Mouse (Mus musculus): ENCODE data around the gene Lasp1. TPM values are rescaled to one million over a fixed set of nuclear protein-coding genes. Genes with fewer than 3 reads are reported as not detected.
A peak's percentile ranks its signal among the peaks of the same experiment; 100 is the strongest.

Gene Lasp1
- polyA plus RNA-seq, 2 experiments from 2014 or later, result 46.4 to 49.9 TPM

DNA sequence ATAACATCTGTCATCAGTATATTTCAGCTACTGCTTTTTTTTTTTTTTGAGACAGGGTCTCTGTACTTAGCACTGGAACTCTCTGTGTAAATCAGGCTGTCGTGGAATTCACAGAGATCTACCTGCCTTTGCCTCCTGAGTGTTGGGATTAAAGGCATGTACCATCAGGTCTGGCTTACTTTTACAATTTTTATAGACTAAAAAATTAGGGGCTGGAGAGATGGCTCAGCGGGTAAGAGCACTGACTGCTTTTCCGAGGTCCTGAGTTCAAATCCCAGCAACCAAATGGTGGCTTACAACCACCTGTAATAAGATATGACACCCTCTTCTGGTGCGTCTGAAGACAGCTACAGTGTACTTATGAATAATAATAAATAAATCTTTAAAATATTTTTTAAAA, 81.6 kb downstream of the Lasp1 start:
- no peak for ATAC-seq

DNA sequence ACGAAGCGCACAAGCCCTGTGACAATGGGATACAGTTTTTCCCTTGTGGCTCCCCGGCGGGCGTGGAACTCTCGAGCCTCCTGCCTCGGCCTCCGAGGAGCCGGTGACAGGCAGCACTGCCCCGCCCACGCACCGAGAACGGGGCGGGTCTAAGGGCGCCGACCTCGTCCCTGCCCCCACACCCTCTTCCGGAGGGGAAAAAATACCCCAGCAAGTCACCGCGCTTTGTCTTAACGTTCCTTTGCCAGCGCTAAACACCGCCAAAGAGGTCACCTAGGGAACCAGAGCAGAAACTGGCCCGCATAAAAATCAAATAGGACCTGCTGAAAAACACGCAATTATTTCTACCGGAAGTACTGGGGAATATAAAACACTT, 84.7 kb downstream of the Lasp1 start:
- ATAC-seq, result peak; percentile 57

DNA sequence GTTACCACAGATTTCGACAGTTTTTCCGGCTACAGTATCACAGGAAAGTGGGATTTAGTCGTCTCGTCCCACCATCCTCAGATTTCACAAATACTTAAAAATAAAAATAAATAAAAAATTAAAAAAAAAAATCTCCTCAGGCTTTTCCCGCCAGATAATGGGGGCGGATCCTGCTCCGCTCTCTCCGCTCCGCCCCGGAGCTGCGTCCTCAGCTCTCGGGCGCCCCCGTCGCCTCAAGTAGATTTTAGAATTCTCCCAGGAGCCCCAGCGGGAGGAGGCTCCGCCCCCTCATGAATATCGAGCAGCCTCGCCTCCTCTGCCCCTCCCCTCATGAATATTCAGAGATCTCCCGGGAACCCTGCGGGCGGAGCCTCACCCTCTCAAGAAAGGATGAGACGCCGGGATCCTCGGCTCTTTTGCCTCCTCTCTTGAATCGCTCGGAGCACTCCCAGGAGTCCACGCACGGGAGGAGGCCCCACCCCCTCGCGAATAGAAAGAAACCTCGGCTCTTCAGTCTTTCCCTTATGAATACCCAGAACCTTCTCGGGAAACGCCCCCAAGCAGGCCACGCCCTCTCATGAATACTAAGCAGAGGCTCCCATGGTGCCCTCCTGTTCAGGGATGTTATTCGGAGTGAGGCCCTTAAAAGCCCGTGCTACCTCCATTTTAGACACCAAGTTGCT, 85.3 kb downstream of the Lasp1 start, which contains the start of gene Fbxo47:
TSS of gene Fbxo47 (minus strand) at position 237 of the 683 bp plus-strand sequence.
- peak; percentile 91 for ATAC-seq

DNA sequence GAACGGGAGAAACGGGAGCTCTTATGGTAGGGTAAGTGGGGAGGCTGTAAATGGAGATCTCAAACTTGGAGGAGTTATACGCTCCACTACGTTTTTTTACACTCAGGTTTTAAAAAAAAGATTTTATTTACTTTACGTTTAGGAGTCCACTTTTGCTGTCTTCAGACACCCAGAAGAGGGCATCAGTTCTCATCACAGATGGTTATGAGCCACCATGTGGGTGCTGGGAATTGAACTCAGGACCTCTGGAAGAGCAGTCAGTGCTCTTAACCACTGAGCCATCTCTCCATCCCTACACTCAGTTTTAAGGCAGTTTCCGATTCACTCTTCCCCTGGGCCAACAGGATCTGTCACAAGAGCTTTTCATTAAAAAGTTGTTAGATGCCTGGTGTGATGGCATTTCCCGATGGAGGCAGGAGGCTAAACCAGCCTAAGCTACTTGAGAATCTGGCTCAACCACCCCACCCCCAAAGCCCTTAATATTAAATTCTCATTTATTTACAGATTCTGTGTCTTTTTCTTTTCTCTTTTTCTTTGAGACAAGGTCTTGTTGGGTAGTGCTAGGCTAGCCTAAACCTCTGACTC, 85.9 kb downstream of the Lasp1 start:
- ATAC-seq, result no peak

DNA sequence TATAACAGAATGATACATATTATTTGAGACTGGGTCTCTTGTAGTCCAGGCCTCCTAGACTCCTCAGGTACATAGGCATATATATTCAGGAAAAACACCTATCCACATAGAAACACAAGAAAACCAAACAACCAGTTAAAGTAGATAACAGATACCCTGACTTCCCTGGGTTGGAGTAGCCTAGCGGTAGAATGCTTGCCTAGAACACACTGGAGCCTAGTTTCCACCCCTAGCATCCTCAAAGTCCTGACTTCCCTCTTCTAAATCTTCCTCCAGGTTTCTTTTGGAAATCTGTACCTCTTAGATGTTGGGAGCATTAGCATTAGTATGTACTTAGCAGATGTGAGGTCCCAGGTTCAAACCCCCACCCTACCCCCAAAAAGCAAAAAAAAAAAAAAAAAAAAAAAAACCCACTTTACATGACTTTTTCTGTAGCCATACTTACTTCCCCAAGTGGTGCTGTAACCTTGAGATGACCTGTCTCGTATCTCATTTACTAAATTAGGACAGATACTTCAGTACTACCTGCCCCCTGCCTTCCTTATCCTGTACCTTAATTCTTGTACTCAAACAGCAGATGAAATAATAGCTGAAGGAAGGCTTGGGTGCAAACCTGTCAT, 86.6 kb downstream of the Lasp1 start:
- ATAC-seq, result no peak

Other genes starting within 250 kb of the Lasp1 start
- gene Srcin1, start 222.8 kb upstream of the Lasp1 start, polyA plus RNA-seq (2017; shearing (Covaris generic)), result not detected
- under 1 TPM; 0.43 to 0.78 TPM for gene Epop, start 169.3 kb upstream of the Lasp1 start, polyA plus RNA-seq (2017; shearing (Covaris generic))
- gene Mllt6, start 135.6 kb upstream of the Lasp1 start, polyA plus RNA-seq (2017; shearing (Covaris generic)), result 10 to 100 TPM in 1 of 2 experiments, 1 to 10 TPM in 1; 8.0 to 14.1 TPM
- gene Cisd3, start 113.2 kb upstream of the Lasp1 start, polyA plus RNA-seq (2017; shearing (Covaris generic)), result 10 to 100 TPM; 63.5 to 80.3 TPM
- 1 to 10 TPM; 2.9 to 4.6 TPM for gene Pcgf2, start 98.5 kb upstream of the Lasp1 start, polyA plus RNA-seq (2017; shearing (Covaris generic))
- 100 to 1,000 TPM; 453 to 558 TPM for gene Psmb3, start 95.6 kb upstream of the Lasp1 start, polyA plus RNA-seq (2017; shearing (Covaris generic))
- gene Pip4k2b, start 54.3 kb upstream of the Lasp1 start, polyA plus RNA-seq (2017; shearing (Covaris generic)), result 1 to 10 TPM; 1.4 to 2.2 TPM
- 10 to 100 TPM; 25.2 to 33.8 TPM for gene Cwc25, start 32.4 kb upstream of the Lasp1 start, polyA plus RNA-seq (2017; shearing (Covaris generic))
- gene 1700001P01Rik, start 23.1 kb upstream of the Lasp1 start, polyA plus RNA-seq (2017; shearing (Covaris generic)), result not detected
- 1,000 to 10,000 TPM in 1 of 2 experiments, 100 to 1,000 TPM in 1; 884 to 1,093 TPM for gene Rpl23, start 16.6 kb upstream of the Lasp1 start, polyA plus RNA-seq (2017; shearing (Covaris generic))
- gene B230217C12Rik, start 41.8 kb downstream of the Lasp1 start, polyA plus RNA-seq (2017; shearing (Covaris generic)), result 1 to 10 TPM; 1.4 TPM
- gene Fbxo47, start 85.2 kb downstream of the Lasp1 start, polyA plus RNA-seq (2017; shearing (Covaris generic)), result under 1 TPM; 0.34 to 0.65 TPM
- 1 to 10 TPM; 1.8 to 3.7 TPM for gene Plxdc1, start 187.4 kb downstream of the Lasp1 start, polyA plus RNA-seq (2017; shearing (Covaris generic))
- gene Arl5c, start 197.2 kb downstream of the Lasp1 start, polyA plus RNA-seq (2017; shearing (Covaris generic)), result 100 to 1,000 TPM in 1 of 2 experiments, 10 to 100 TPM in 1; 89.8 to 124 TPM
- gene Cacnb1, start 224.0 kb downstream of the Lasp1 start, polyA plus RNA-seq (2017; shearing (Covaris generic)), result 1 to 10 TPM; 1.8 to 2.4 TPM
- gene Rpl19, start 227.7 kb downstream of the Lasp1 start, polyA plus RNA-seq (2017; shearing (Covaris generic)), result 1,000 to 10,000 TPM; 3,157 to 3,173 TPM

Data from CD4-positive, CD25-positive, alpha-beta regulatory T cell, adult 4 months (primary cell).